Mouse (Mus musculus) liver, adult 2 months (tissue): Measurements from ENCODE around the gene Dus1l.

Experiments
- CTCF ChIP-seq: fragments of 200-500 bp; IDR thresholded peaks from 2 replicates; pipeline ENCODE4 v1.5.1; 2011; ENCODE audit warnings: low read depth, low read length, control low read depth
- POLR2A ChIP-seq: fragments of 200-500 bp; IDR thresholded peaks from 2 replicates; pipeline ENCODE4 v1.6.1; 2011; ENCODE audit warnings: low read length, control low read depth; ENCODE audit not compliant: insufficient read depth; ENCODE audit errors: extremely low read depth

DNA sequence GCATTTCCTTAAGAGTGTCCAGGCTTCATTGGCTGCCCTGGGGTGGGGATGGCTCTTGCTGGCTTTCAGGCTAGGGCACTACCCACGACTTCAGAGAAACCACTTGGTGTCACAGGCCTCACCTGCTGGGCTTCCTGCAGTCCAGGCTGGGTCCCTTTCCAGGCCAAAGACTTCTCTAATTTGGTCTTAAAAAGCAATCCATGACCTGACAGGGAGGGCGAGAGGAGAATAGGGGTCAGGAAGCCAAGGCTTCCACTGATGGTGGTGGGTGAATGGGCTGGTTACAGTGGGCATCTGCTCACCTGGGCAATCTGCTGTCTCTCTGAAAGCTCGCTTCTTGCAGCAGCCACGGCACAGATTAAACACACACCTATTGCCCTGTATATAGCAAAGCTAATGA, 6.8 kb downstream of the Dus1l start:
- TF ChIP-seq POLR2A (no peak), CTCF (no peak)
